Mouse (Mus musculus): ENCODE results near the gene Ly6g6e.

DNA sequence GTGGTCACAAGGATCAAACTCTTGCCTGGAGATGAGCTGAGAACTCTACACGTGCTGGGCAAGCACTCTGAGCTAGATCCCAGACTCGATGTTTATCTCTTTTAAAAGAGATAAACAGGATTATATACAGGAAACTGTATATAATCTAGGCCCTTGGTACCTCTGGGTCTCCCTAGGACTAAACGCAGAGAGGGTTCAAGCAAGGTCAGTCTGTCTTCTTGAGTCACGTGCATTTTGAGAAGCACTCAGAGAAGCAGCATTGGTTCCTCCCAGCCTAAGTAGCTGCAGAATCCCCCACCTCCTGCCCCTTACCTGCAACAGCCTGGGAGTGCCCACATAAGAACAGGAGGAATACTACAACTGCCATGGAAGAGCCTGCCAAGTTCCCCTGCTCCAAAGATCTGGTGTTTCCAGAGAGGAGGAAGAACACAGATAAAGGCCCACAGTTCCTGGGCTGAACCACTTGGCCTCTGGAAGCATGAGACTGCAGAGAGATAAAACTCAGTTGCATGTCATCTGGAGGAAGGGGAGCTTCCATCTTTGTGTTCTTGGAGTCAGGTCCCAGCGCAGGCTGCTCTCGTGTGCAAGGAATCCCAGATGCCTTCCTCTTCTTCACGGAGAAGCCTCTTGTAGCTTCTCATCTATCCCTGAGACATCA lies 8.6 kb downstream of the Ly6g6e start, which contains the start of gene Ly6g6f:
- TF ChIP-seq TAL1 (IDR thresholded peaks at IDR 0.05; ENCODE audit: low read length) (no peak), GATA1 (IDR thresholded peaks at IDR 0.05; ENCODE audit: low read length) (no peak)
